Comparison of ENCODE assay signal across 8 mouse cellular contexts in genomic region chr6:30736864-30737547, GRCm38 (mm10). TPM values are rescaled to one million over a fixed set of nuclear protein-coding genes. Genes with fewer than 3 reads are reported as not detected.
DNase-seq lines count a peak whose midpoint lies in the region; ATAC-seq and TF ChIP-seq lines count a peak whose summit lies in the region.

No protein-coding gene starts in this region.

- TF ChIP-seq CTCF in thymus, adult 2 months (IDR thresholded peaks at IDR 0.05; ENCODE audit: borderline replicate concordance, control insufficient read depth, extremely low read depth, insufficient read depth, low read length, poor library complexity): no peak

- peak overlapping the region; percentile 57 for H3K4me3 ChIP-seq in lung, embryonic 16.5 days (ENCODE audit: low read length)
- H3K4me3 ChIP-seq in thymus, adult 2 months (ENCODE audit: control insufficient read depth, insufficient read depth, low read length): no peak overlapping the region

- peak overlapping the region; percentile 68 for H3K27ac ChIP-seq in lung, embryonic 16.5 days (ENCODE audit: low read length)
- no peak overlapping the region for H3K27ac ChIP-seq in thymus, adult 2 months (ENCODE audit: control insufficient read depth, insufficient read depth, low read length)

- H3K36me3 ChIP-seq in lung, embryonic 16.5 days (ENCODE audit: control insufficient read depth, insufficient read depth, low read length): peaks cover 3% of the 10 kb centered on the region; the same call in 1 of the 2 replicates
- H3K36me3 ChIP-seq in thymus, adult 2 months (ENCODE audit: control insufficient read depth, insufficient read depth, low read length): no peaks in the 10 kb centered on the region

- WGBS in lung, embryonic 16.5 days: 51% methylated on average over 29 of the region's 29 CpGs
- WGBS in thymus, adult 2 months: 54% methylated on average over 29 of the region's 29 CpGs

- no peaks in the 10 kb centered on the region for H3K27me3 ChIP-seq in lung, embryonic 16.5 days (ENCODE audit: control insufficient read depth, insufficient read depth, low read depth, low read length)
- peaks cover 11% of the 10 kb centered on the region; the same call in 1 of the 2 replicates for H3K27me3 ChIP-seq in thymus, adult 2 months (ENCODE audit: control insufficient read depth, insufficient read depth, low read length)

- H3K9me3 ChIP-seq in lung, embryonic 16.5 days (ENCODE audit: control insufficient read depth, low read length): peaks cover 45% of the 10 kb centered on the region

- ATAC-seq in hematopoietic stem cell, adult 5-6 weeks (replicated peaks in 1 of 2; ENCODE audit: insufficient read depth in 1 of 2, low FRiP score in 2 of 2, low TSS enrichment in 1 of 2, low read depth in 1 of 2, poor library complexity in 2 of 2, severe bottlenecking in 2 of 2): peak; percentile 28 to 43; a peak in 1 of 4 replicates
- ATAC-seq in lung, embryonic 16.5 days (ENCODE audit: low read depth): peak; percentile 81

- peak; percentile 29 for DNase-seq in T-cell, adult 2 months (ENCODE audit: low spot score)
- DNase-seq in cerebellum, postnatal 10 days: peak; percentile 86 to 90
- DNase-seq in frontal cortex, postnatal 10 days (ENCODE audit: low spot score in 2 of 2): peak; percentile 57 to 72
- peak; percentile 57 to 72 for DNase-seq in layer of hippocampus, postnatal 14 days (ENCODE audit: low spot score in 2 of 2)
- DNase-seq in retina, postnatal 1 day: peak; percentile 89
- DNase-seq in thymus, adult 2 months: no peak

- H3K4me2 ChIP-seq in lung, embryonic 16.5 days (ENCODE audit: low read depth, low read length): peak overlapping the region; percentile 58

- TF ChIP-seq POLR2A in thymus, adult 2 months (IDR thresholded peaks at IDR 0.05; ENCODE audit: control insufficient read depth, extremely low read depth, insufficient read depth, low read length, poor library complexity): no peak

- peaks cover 3% of the 10 kb centered on the region for H3K4me1 ChIP-seq in lung, embryonic 16.5 days (replicated peaks; ENCODE audit: control insufficient read depth, insufficient read depth, low read length)
- no peaks in the 10 kb centered on the region; the same call in 1 of the 2 replicates for H3K4me1 ChIP-seq in thymus, adult 2 months (replicated peaks; ENCODE audit: control insufficient read depth, insufficient read depth, low read length)

- peak overlapping the region; percentile 48 for H3K9ac ChIP-seq in lung, embryonic 16.5 days (ENCODE audit: low read length)

RNA-seq across cellular contexts. Expression of gene Mest, which starts 13.7 kb away (rescaled TPM):
- total RNA-seq in hematopoietic stem cell, adult 5-6 weeks (2017): 0.25 and 2.1 TPM in 2 replicates
- 10 to 100 TPM; 72.8 to 77.3 TPM for total RNA-seq in layer of hippocampus, postnatal 14 days (2021)
- 1,483 and 1,593 TPM in 2 replicates for polyA plus RNA-seq in lung, embryonic 16.5 days (2015; fragmentation: Nextera tagmentation; extraction: Ambion mirVana)
- 7.2 and 13.3 TPM in 2 replicates for polyA plus RNA-seq in thymus, adult 2 months (2012; rRNA removed)

RNA-seq across cellular contexts. Expression of gene Cep41, which starts 43.5 kb away (rescaled TPM):
- 11.1 and 16.6 TPM in 2 replicates for total RNA-seq in hematopoietic stem cell, adult 5-6 weeks (2017)
- total RNA-seq in layer of hippocampus, postnatal 14 days (2021): 1 to 10 TPM; 4.9 to 6.7 TPM
- 15.6 and 16.0 TPM in 2 replicates for polyA plus RNA-seq in lung, embryonic 16.5 days (2015; fragmentation: Nextera tagmentation; extraction: Ambion mirVana)
- polyA plus RNA-seq in thymus, adult 2 months (2012; rRNA removed): 6.6 TPM in 2 replicates

Comparison
In these comparisons a context has a peak if more than half of its experiments do, and no peak if none do; other contexts are left out.
1. RNA of gene Mest, which starts 13.7 kb away (total RNA-seq): 72.8 to 77.3 TPM in layer of hippocampus, postnatal 14 days; 0.25 to 2.1 TPM in hematopoietic stem cell, adult 5-6 weeks; every median in the first group is over 10 times any median in the second.